Mouse (Mus musculus) liver, embryonic 11.5 days (tissue): ENCODE measurements around the gene Adamts9. TPM values are rescaled to one million over a fixed set of nuclear protein-coding genes. Genes with fewer than 3 reads are reported as not detected.

Source experiments
- ATAC-seq: fragments of 200-750 bp; cut with Nextera tagmentation; replicated peaks from 2 replicates; pipeline ENCODE4 v1.8.0; 2017; ENCODE audit warnings: moderate number of reproducible peaks, mild to moderate bottlenecking, moderate TSS enrichment, moderate library complexity; ENCODE audit not compliant: low FRiP score
- DNase-seq: peaks from one replicate; pipeline ENCODE4 v3.0.0-alpha.2; 2017; ENCODE audit warnings: low spot score
- H3K27ac ChIP-seq: fragments of 300-500 bp; sonication (generic); 2 replicates; pipeline ENCODE4 v1.5.1; 2014; ENCODE audit warnings: mild to moderate bottlenecking, low read depth, low read length, control low read depth
- H3K27me3 ChIP-seq: fragments of 300-500 bp; sonication (generic); replicated peaks from 2 replicates; pipeline ENCODE4 v1.6.1; 2014; ENCODE audit warnings: low read length, mixed read lengths; ENCODE audit not compliant: control insufficient read depth, insufficient read depth
- H3K36me3 ChIP-seq: fragments of 300-500 bp; sonication (generic); 2 replicates; pipeline ENCODE4 v1.6.1; 2014; ENCODE audit warnings: mild to moderate bottlenecking, low read length, moderate library complexity, mixed read lengths; ENCODE audit not compliant: control insufficient read depth, insufficient read depth
- H3K4me1 ChIP-seq: fragments of 300-500 bp; sonication (generic); replicated peaks from 2 replicates; pipeline ENCODE4 v1.6.1; 2014; ENCODE audit warnings: low read length, mixed read lengths; ENCODE audit not compliant: control insufficient read depth, insufficient read depth
- H3K4me2 ChIP-seq: fragments of 300-500 bp; sonication (generic); 2 replicates; pipeline ENCODE4 v1.6.1; 2014; ENCODE audit warnings: mild to moderate bottlenecking, control low read depth, moderate library complexity
- H3K4me3 ChIP-seq: fragments of 300-500 bp; sonication (generic); 2 replicates; pipeline ENCODE4 v1.5.1; 2014; ENCODE audit warnings: low read depth, low read length, control low read depth
- H3K9ac ChIP-seq: fragments of 300-500 bp; sonication (generic); 2 replicates; pipeline ENCODE4 v1.6.1; 2014; ENCODE audit warnings: low read depth, low read length, control low read depth
- H3K9me3 ChIP-seq: fragments of 300-500 bp; sonication (generic); 2 replicates; pipeline ENCODE4 v1.6.1; 2016; ENCODE audit warnings: low read length, inconsistent platforms, mixed read lengths; ENCODE audit not compliant: control insufficient read depth
- WGBS: fragments of 180-500 bp; shearing (Covaris S2); extraction: QIAGEN DNeasy Blood & Tissue Kit; methylation state at CpG from one replicate; pipeline ENCODE4 v1.1.7; 2014; 5-methylcytosine and 5-hydroxymethylcytosine counted together
- polyA plus RNA-seq: library from polyadenylated mRNA; unstranded; fragments of >200 nt; fragmentation: Nextera tagmentation; extraction: Ambion mirVana; gene quantifications from 2 replicates; pipeline ENCODE4 v1.2.1, GENCODE M21; 2014

Adamts9 gene
- polyA plus RNA-seq, 1 experiment from 2014 or later = 5.7 TPM

DNA sequence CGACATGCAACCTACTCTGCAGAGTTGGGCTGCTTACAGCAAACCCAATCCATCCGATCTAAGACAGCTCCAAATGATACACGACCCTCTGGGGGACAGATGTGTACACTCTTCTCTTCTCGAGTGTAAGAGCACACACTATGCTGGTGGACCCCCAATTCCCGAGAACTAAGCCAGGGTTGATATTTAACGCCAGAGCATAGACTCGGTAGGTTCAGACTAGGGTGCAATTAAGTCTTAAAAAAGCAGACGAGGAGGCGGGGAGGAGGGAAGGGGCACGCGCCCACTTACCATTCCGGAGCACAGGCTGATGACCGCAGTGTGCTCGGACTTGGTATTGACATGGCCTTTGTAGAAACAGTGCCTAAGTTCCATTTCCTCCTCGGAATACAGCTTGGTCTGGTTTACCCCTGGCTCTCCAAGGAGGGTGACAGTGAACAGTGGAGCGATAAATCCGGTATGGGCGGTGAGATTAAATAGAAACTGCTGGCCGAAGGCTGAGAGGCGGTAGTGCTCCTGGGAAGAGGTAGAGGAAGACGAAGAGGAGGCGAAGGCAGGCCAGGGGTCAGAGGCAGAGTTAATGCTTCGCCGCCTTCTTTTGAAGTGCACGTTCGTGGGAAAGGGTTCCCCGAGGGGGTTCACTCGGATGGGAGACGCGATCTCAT, 1.4 kb downstream of the Adamts9 start:
- Histone ChIP-seq H3K4me3 (peak overlapping the region; percentile 57), H3K9me3 (no peaks in the 10 kb centered on the region), H3K9ac (peak overlapping the region; percentile 54), H3K36me3 (0 out of 2 replicates have a peak, but pooled peaks cover 1% of the 10 kb centered on the region), H3K27me3 (peaks cover 56% of the 10 kb centered on the region), H3K27ac (no peak overlapping the region; the same call in 1 of the 2 replicates), H3K4me1 (0 out of 2 replicates have a peak, but pooled peaks cover 4% of the 10 kb centered on the region), H3K4me2 (peak overlapping the region; percentile 75)
- ATAC-seq = no peak
- peak; percentile 42 for DNase-seq
- WGBS = under 1% methylated on average over 30 of the region's 30 CpGs

DNA sequence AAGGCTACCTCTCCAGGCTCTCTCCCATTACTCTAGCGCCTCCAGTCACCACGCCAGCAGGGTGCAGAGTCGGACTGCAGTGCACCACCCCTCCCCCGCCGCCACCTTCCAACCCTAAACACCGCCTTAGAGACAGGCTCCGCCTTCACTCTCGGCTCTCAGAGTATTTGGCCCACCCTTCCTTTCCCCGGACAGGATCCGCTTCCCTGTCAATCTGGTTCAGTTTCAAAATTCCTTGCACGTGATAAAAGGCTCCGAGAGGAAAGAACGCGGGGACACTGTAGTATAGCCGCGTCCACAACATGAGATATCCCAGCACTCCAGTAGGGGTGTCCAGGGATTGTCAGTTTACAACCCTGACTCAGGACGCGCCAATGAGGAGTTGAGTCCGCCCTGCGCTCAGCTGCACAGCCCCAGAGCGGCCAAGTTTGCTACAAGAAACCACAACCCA, 2.0 kb downstream of the Adamts9 start:
- under 1% methylated on average over 21 of the region's 21 CpGs for WGBS
- 0 out of 2 replicates have a peak, but pooled peaks cover 4% of the 10 kb centered on the region for H3K4me1 ChIP-seq
- peak; percentile 62 for DNase-seq
- H3K36me3 ChIP-seq = 0 out of 2 replicates have a peak, but pooled peaks cover 2% of the 10 kb centered on the region
- peak overlapping the region; percentile 44; the same call in 1 of the 2 replicates for H3K9ac ChIP-seq
- ATAC-seq = peak; percentile 67
- H3K27me3 ChIP-seq = peaks cover 56% of the 10 kb centered on the region
- peak overlapping the region; percentile 57 for H3K4me3 ChIP-seq
- no peaks in the 10 kb centered on the region for H3K9me3 ChIP-seq
- H3K27ac ChIP-seq = no peak overlapping the region; the same call in 1 of the 2 replicates
- H3K4me2 ChIP-seq = peak overlapping the region; percentile 75

DNA sequence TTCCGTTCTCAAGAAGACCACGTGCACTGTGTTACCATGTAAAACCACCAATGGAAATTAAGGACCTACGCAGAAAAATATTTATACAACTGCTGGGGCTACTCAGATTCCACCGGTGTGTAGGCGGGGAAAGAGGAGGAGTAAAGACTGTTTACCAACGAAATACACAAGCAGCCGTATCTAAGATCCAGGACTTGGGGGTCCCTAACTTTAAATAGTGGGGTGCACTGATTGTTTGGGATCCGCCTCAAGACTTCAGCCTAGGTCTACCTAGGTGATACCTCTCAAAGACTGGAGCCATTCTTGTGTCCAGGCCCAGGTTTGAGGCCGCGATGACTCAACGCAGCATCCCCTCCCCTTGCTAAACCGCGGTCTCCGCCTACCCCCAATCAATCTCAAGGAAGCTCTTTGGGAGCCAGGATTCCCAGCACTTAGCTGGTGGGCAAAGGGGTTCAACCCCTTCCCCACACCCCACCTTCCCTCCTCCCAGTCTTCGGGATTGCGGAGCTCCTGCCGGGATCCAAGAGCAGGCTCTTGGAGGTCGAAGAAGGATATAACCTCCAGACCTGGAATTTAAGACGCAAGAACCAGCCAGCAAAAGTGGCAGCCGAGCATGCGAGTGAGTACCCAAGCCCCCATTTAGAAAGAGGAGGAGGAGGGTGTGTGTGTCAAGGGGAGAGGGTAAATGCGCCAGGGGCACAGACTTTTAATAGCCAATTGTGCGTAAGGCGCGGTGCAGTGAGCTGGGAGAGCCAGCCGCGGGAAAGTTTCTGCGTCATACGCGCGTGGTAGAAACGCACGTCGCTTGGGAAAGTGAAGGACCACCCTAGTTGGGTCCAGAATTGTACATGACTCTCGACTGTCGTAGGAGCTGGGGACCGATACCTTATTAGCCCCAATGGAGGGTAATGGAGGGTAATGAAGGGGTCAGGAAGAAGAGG, 2.8 kb downstream of the Adamts9 start:
- Histone ChIP-seq H3K27me3 (peaks cover 54% of the 10 kb centered on the region), H3K4me3 (peak overlapping the region; percentile 57), H3K9me3 (no peaks in the 10 kb centered on the region), H3K27ac (no peak overlapping the region), H3K9ac (0 out of 2 replicates have a peak overlapping the region, but pooled peaks have one; percentile 14), H3K36me3 (0 out of 2 replicates have a peak, but pooled peaks cover 2% of the 10 kb centered on the region), H3K4me2 (peak overlapping the region; percentile 75), H3K4me1 (0 out of 2 replicates have a peak, but pooled peaks cover 4% of the 10 kb centered on the region)
- ATAC-seq = no peak
- no peak for DNase-seq
- WGBS = 3% methylated on average over 37 of the region's 37 CpGs

DNA sequence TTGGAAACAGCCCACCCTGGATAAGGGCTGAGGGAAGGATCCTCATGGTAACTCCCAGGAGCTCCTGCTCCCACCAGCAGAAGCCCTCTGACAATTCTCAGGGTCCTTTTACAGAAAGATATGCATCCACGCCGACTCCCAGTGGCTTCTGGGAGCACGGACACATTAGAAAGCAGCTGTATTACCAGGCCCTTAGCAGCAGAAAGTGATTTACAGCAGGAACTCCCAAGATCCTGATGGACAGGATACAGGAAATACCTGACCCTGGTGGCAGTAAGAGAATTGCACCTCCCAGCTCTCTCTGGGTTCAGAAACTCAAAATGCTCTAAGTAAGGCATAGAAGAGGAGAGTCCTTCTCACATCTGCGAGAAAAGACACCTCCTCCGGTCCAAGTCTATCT, 15.0 kb downstream of the Adamts9 start:
- H3K4me2 ChIP-seq = no peak overlapping the region
- no peaks in the 10 kb centered on the region for H3K4me1 ChIP-seq
- H3K9ac ChIP-seq = no peak overlapping the region
- no peaks in the 10 kb centered on the region for H3K36me3 ChIP-seq
- no peak for DNase-seq
- 76% methylated on average over 5 of the region's 5 CpGs for WGBS
- no peak overlapping the region for H3K27ac ChIP-seq
- H3K27me3 ChIP-seq = no peaks in the 10 kb centered on the region
- H3K4me3 ChIP-seq = no peak overlapping the region
- ATAC-seq = no peak
- H3K9me3 ChIP-seq = no peaks in the 10 kb centered on the region

DNA sequence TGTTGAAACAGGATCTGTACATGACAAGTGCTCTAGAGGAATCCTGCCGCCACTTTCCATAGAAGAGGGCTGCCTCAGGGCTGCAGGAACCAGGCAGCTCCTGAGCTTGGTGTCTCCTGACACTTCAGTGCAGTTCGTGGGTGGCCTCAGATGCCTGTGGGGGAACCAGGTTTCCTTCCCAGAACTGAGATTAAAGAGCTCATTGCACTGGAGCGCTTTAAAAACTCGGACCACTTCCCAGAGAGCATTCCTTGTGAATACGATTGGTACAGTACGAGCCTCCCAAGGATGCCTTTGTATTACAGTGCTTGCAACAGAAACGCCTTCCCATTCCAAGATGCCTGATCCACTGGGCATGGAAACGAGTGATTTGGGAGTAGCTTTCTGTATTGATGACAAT, 18.8 kb downstream of the Adamts9 start:
- Histone ChIP-seq H3K9me3 (no peaks in the 10 kb centered on the region), H3K4me3 (no peak overlapping the region), H3K27ac (no peak overlapping the region), H3K27me3 (no peaks in the 10 kb centered on the region), H3K36me3 (no peaks in the 10 kb centered on the region), H3K4me1 (no peaks in the 10 kb centered on the region), H3K4me2 (no peak overlapping the region), H3K9ac (no peak overlapping the region)
- 63% methylated on average over 8 of the region's 8 CpGs for WGBS
- DNase-seq (no peak), ATAC-seq (no peak)

DNA sequence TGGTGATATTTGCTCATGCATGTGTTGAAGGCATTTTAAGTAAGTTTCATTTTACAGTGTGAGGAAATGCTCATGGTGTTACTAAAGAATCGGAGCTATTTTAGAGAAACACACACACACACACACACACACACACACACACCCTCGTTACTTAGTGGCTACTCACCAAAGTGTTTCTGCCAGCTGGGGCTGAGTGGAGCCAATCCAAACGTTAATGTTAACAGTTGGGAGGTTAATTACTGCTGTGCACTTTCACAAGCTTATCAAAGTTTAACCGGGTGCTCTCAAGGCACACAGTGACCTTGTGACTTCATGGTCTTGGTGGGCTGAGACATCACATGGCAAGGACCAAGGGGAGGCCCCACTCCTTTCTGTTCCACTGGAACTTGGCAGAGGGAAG, 21.4 kb downstream of the Adamts9 start:
- Histone ChIP-seq H3K9ac (no peak overlapping the region), H3K36me3 (no peaks in the 10 kb centered on the region), H3K4me2 (no peak overlapping the region), H3K9me3 (no peaks in the 10 kb centered on the region), H3K27ac (no peak overlapping the region), H3K4me1 (no peaks in the 10 kb centered on the region), H3K4me3 (no peak overlapping the region), H3K27me3 (no peaks in the 10 kb centered on the region)
- DNase-seq (no peak), ATAC-seq (no peak)
- 45% methylated on average over 4 of the region's 4 CpGs for WGBS

DNA sequence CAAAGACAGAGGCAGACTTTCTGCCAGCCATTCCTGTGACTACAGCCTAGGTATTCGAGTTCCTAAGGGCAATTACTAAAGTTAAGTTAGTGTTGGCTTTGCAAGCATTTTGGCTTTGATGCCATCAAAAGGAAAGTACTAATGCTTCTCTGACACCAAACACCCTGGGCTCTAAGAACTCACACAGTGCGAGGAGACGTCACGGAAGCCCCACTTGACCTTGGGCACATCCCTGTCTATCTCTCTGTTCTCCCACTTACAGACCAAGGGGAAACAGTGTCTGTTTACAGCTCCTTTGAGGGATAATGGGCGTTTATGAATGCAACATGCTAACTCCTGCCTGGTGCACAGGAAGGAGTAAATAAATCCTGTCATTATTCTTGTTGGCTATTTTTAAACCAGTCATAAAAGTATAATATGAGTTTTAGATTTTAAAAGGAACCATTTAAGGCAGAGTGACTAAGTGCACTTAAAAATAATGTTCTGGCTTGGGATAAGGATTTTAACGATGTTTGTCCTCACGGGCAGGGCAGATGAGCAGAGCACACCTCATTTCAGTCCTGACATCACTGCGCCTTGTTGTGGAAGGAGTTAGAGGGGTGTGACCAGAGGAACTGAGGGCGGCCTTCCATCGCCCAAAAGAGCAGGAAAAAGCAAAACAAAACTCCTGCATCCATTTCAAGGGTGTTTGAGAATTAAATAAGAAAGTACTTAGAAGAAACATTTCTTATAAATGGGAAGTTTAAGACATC, 22.2 kb downstream of the Adamts9 start:
- H3K27me3 ChIP-seq = no peaks in the 10 kb centered on the region
- no peak overlapping the region for H3K9ac ChIP-seq
- H3K36me3 ChIP-seq = no peaks in the 10 kb centered on the region
- H3K4me3 ChIP-seq = no peak overlapping the region
- H3K4me1 ChIP-seq = no peaks in the 10 kb centered on the region
- H3K4me2 ChIP-seq = no peak overlapping the region
- no peaks in the 10 kb centered on the region for H3K9me3 ChIP-seq
- DNase-seq (no peak), ATAC-seq (no peak)
- 69% methylated on average over 10 of the region's 10 CpGs for whole genome bisulfite sequencing
- H3K27ac ChIP-seq = no peak overlapping the region

DNA sequence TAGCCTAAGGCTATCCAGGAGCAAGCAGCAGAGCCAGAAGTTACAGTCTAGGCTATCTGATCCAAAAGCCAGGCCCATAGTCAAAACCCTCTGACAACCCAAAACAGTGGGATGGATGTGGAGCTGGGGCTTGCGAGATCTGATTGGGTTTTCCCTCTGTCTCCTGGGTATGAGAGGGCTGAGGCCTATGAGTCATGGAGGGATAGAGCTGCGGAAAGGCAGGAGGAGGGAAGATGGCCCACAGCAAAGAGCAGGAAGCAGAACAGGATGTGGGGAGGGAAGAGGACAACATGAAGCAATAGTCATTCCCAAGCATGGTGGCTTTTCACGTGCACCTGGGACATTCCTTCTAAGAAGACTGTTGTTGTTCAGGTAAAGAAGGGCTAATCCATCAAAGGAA, 32.7 kb downstream of the Adamts9 start:
- ATAC-seq (no peak), DNase-seq (no peak)

More for the DNA sequence above, 32.7 kb downstream of the Adamts9 start:
- H3K4me2 ChIP-seq = no peak overlapping the region
- H3K27ac ChIP-seq = no peak overlapping the region
- no peaks in the 10 kb centered on the region for H3K36me3 ChIP-seq
- no peaks in the 10 kb centered on the region for H3K4me1 ChIP-seq
- H3K9me3 ChIP-seq = no peaks in the 10 kb centered on the region
- H3K4me3 ChIP-seq = no peak overlapping the region
- no peaks in the 10 kb centered on the region for H3K27me3 ChIP-seq
- WGBS = 56% methylated on average over 3 of the region's 3 CpGs
- H3K9ac ChIP-seq = no peak overlapping the region
